Mouse (Mus musculus) adrenal gland, adult 18-20 months (tissue): ENCODE results near the gene Gpr89. TPM values are rescaled to one million over a fixed set of nuclear protein-coding genes. Genes with fewer than 3 reads are reported as not detected.

ENCODE experiments used
- DNase-seq, 2 experiments: peaks; one replicate each; pipeline ENCODE4 v3.0.0; 2021 to 2022; ENCODE audit warnings: low spot score in 2 of 2
- long read RNA-seq, 2 experiments: library from polyadenylated mRNA; stranded (forward); transcript quantifications; one replicate each; pipeline ENCODE4 v2.0.0; 2021
- total RNA-seq, 2 experiments: library from RNA; stranded (reverse); gene quantifications; 1 replicate in 1 of 2; 2 replicates in 1 of 2; pipeline ENCODE4 v1.2.3; 2021

Gpr89 gene
- total RNA-seq: 10 to 100 TPM; 25.9 to 35.0 TPM
- long read RNA-seq, experiment 1, full-length matches to known transcripts: 21 of 23 reads
- long read RNA-seq, experiment 1, partial matches to known transcripts: 0 of 23 reads
- long read RNA-seq, experiment 1, other reads (novel, unspliced or antisense): 2 of 23 reads
- long read RNA-seq, experiment 2, full-length matches to known transcripts: 25 of 37 reads
- long read RNA-seq, experiment 2, partial matches to known transcripts: 3 of 37 reads
- long read RNA-seq, experiment 2, other reads (novel, unspliced or antisense): 9 of 37 reads

GRCm38 (mm10) chr3:96904851-96905541 lies at the start of gene Gpr89:
Gene Gpr89 (minus strand): TSS chr3:96905346.
- DNase-seq: peak; percentile 92 to 96

GRCm38 (mm10) chr3:96953489-96954233 lies 48.5 kb upstream of the Gpr89 start:
- no peak for DNase-seq

GRCm38 (mm10) chr3:96942706-96943105 lies 37.6 kb upstream of the Gpr89 start:
- no peak for DNase-seq

- peak; percentile 70 to 81 for DNase-seq
Measured at GRCm38 (mm10) chr3:96938738-96939137, 33.6 kb upstream of the Gpr89 start.

- DNase-seq: no peak
Measured at GRCm38 (mm10) chr3:96937606-96938005, 32.5 kb upstream of the Gpr89 start.

- no peak for DNase-seq
Measured at GRCm38 (mm10) chr3:96936241-96936640, 31.1 kb upstream of the Gpr89 start.

- no peak for DNase-seq
Measured at GRCm38 (mm10) chr3:96931261-96931681, 26.1 kb upstream of the Gpr89 start.

GRCm38 (mm10) chr3:96925920-96926319 lies 20.8 kb upstream of the Gpr89 start, which contains the start of gene Gja8:
Gene Gja8 (minus strand): TSS chr3:96926020.
- DNase-seq: no peak

- DNase-seq: no peak
Measured at GRCm38 (mm10) chr3:96924631-96925030, 19.5 kb upstream of the Gpr89 start.

GRCm38 (mm10) chr3:96920991-96921390 lies 15.8 kb upstream of the Gpr89 start:
- DNase-seq: no peak

- no peak for DNase-seq
Measured at GRCm38 (mm10) chr3:96905592-96905991, 446 bp upstream of the Gpr89 start.

- no peak for DNase-seq
Measured at GRCm38 (mm10) chr3:96904393-96904792, 753 bp downstream of the Gpr89 start, which contains the start of gene Gja5. Gene Gja5 (plus strand): TSS chr3:96904693.

GRCm38 (mm10) chr3:96902336-96902999 lies 2.7 kb downstream of the Gpr89 start:
- no peak for DNase-seq

GRCm38 (mm10) chr3:96883690-96884089 lies 21.5 kb downstream of the Gpr89 start:
- no peak for DNase-seq

GRCm38 (mm10) chr3:96882061-96882849 lies 22.9 kb downstream of the Gpr89 start:
- DNase-seq: no peak

- no peak for DNase-seq
Measured at GRCm38 (mm10) chr3:96881557-96881956, 23.6 kb downstream of the Gpr89 start.

- no peak for DNase-seq
Measured at GRCm38 (mm10) chr3:96880385-96880784, 24.8 kb downstream of the Gpr89 start.

GRCm38 (mm10) chr3:96879536-96879935 lies 25.6 kb downstream of the Gpr89 start:
- no peak for DNase-seq

GRCm38 (mm10) chr3:96874808-96875571 lies 30.2 kb downstream of the Gpr89 start:
- no peak for DNase-seq

- no peak for DNase-seq
Measured at GRCm38 (mm10) chr3:96872501-96872900, 32.6 kb downstream of the Gpr89 start.
